Mouse (Mus musculus): ENCODE results near the gene Bicdl2. TPM values are rescaled to one million over a fixed set of nuclear protein-coding genes. Genes with fewer than 3 reads are reported as not detected.
A peak's percentile ranks its signal among the peaks of the same experiment; 100 is the strongest.

The Bicdl2 gene
- total RNA-seq, 2 experiments from 2014 or later: not detected

DNA sequence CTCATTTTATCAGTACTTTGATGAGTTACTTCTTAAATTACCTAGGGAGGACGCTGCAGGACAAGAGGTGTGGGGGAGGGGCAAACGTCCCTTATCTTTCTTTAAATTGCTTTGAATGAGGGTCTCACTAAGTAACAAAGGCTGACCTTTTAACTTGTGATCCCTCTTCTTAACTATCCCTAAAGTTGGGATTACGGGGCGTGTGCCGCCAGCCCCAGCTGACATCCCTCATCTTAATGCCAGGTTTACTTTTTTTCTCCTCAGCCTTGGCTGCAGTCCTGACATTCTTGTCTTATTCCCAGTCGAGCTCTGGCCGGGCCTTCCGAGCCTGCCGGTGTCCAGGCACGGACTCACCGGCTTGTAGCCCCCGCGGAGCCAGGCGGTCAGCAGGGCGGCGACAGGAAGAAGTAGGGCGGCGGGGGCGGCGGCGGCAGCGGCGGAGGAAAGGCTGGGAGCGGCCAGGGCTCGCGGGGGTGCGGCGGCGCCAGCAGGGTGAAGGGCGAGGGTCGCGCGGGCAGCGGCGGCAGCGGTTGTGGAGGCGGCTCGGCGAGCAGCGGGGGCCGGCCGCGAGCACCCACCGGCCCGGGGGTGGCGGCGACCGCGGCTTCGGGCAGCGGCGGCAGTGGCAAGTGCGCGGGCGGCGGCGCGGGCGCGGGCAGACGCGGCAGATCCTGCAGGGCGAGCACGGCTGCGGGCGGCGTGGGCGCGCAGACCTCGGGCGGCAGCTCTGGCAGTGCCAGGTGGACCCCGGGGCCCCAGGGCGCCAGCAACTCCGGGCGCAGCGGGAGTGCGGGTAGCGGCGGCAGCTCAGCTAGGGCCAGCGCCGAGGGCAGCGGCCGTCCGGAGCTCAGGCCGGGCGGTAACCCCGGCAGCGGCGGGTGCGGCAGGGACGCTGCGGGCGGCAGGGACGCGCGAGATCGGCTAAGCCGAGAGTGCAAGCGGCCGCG is 39.1 kb downstream of the Bicdl2 start:
- intact Hi-C loops (cut with DNase I): loop anchor here (10.0 kb wide), 1 partner anchor 505 kb away; the partner anchor contains the start of gene Zfp40
- DNase-seq (ENCODE audit: extremely low spot score in 1 of 2, low spot score in 2 of 2): peak in 1 of 2 experiments; percentile 82

DNA sequence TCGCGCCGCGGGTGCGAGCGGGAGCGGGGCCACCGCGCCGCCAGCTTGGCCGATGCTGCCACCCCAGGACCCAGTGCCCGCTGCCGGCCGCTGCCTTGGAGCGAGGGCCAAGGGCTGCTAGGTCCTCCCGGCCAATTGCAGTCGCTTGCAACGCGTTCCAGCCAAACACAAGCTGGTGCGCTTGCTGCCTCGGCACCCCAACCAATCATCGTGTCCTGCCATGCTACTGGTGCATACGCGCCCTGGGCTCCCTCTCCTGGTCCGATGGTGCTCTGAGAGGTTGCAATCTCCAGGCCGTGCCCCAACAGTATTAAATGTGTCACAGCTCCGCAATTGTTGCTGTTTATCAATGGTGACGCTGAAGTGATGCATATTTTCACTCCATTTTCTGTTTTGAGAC is 39.8 kb downstream of the Bicdl2 start:
- intact Hi-C loops (cut with DNase I): loop anchor here (10.0 kb wide), 1 partner anchor 505 kb away; the partner anchor contains the start of gene Zfp40
- DNase-seq (ENCODE audit: extremely low spot score in 1 of 2, low spot score in 2 of 2): peak; percentile 88 to 94

DNA sequence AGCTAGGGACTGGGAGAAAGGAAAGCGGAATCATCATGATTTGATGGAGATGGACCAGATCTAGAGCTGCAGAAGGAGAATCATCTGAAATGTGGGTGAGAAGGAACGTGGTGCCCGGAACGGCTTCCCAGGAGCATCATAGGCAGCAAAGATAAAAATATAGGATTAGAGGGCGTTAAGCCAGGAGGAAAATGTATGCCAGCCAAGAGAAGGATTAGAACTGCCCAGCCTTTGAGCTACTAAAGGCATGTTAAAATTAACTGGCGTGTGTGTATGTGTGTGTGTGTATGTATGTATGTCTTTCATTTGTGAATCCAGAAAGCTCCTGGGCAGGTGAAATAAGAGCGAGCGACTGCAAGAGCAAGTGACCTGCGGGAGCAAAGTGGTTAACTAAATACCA is 43.0 kb downstream of the Bicdl2 start:
- no peak for DNase-seq (ENCODE audit: extremely low spot score in 1 of 2, low spot score in 2 of 2)
- intact Hi-C loops (cut with DNase I): loop anchor here (10.0 kb wide), 1 partner anchor 508 kb away; the partner anchor contains the start of gene Zfp40

DNA sequence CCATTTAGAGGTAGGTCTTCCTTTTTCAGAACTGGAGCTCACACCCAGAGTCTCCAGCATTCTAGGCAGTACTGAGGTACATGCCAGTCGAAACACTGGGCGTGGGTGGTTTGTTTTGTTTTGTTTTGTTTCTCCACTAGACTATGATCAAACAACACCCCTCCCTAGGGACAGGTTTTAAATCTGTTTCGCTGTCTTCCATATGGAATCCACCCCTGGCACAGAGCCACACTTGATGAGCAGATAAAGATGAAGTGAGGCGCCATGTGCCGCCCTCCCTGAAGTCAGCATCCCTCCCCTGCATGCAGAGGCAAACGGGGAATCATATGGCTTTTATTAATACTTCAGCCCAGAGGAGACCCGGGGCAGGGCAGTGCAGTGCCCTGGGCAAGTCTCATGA is 44.4 kb downstream of the Bicdl2 start:
- intact Hi-C loops (cut with DNase I): loop anchor here (5.0 to 10.0 kb wide), 2 partner anchors 132 to 510 kb away; partner anchors contain the start of gene Zfp40

DNA sequence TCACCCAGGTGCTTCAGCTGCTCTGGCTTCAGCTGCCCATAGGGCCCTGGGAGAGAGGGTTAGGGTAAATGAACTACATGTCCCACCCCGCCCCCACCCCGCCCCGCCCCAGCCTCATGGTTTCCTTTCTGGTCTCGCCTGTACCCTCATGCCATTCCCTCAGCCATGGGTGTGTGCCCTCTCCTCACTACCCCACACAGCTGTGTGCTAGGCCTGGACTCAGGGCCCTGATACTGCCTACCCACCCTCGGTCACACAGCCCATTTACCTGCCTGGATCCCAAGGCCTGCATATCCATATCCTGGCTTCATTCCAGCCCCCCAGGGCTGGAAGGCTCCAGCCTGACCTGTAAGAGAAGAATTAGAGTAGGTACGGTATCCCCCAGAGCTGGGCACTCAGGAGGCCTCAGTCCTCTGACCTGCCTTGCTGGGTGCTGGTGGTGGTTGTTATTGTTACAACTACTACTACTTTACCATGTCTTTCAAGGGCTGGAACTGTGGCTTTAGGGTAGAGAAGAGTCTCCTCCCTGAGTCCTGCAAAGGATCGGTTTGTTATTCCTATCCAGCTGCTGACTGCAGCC is 45.3 kb downstream of the Bicdl2 start:
- intact Hi-C loops (cut with DNase I): loop anchor here (5.0 to 10.0 kb wide), 2 partner anchors 133 to 511 kb away; partner anchors contain the start of gene Zfp40
- no peak for DNase-seq (ENCODE audit: extremely low spot score in 1 of 2, low spot score in 2 of 2)

More for the DNA sequence above, 44.4 kb downstream of the Bicdl2 start:
- DNase-seq (ENCODE audit: extremely low spot score in 1 of 2, low spot score in 2 of 2): peak in 1 of 2 experiments; percentile 63

DNA sequence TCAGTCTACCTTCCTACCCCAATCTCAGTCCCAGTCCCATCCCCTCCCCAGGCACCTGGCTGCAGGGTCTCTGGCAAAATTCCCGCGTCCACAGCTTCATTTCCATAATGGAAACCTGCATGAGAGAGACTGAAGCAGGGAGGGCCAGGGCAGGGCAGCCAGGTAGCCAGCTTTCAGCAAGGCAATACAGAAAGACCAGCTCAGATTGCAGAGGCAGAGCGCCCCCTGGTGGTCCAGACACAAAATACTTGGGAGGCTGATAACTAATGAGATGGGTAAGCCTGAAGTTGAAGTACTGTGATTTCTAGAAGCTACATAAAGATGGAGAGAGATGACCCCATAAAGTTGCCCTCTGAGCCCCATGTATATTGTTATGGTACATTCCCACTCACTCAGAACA is 45.9 kb downstream of the Bicdl2 start:
- DNase-seq (ENCODE audit: extremely low spot score in 1 of 2, low spot score in 2 of 2): peak; percentile 47 to 82
- intact Hi-C loops (cut with DNase I): loop anchor here (5.0 to 10.0 kb wide), 2 partner anchors 134 to 511 kb away; partner anchors contain the start of gene Zfp40

DNA sequence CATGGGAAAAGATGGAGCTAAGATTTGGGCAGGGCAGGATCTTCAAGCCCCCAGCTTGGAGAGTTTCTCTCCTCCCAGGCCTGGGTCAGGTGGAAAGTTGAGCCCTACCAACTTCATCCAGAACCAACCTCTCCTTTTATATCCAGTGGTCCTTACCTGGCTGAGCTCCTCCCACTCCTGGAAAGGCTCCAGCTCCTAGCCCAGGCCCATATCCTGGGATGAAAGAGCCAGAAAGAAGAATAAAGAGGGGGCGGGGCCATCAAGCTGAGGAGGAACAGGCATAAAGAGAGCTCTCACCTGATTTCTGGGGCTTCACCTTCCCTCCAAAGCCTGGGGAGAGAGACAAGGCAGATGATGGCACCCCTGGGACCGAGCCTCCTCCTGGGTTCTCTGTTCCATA is 56.7 kb downstream of the Bicdl2 start:
- no peak for DNase-seq (ENCODE audit: extremely low spot score in 1 of 2, low spot score in 2 of 2)
- intact Hi-C loops (cut with DNase I): no loop called here

Other genes starting within 250 kb of the Bicdl2 start
- gene Vmn2r117, start 180.8 kb upstream of the Bicdl2 start, total RNA-seq (2021): not detected
- 1 to 10 TPM; 6.6 to 6.7 TPM for gene Zfp213, start 96.3 kb upstream of the Bicdl2 start, total RNA-seq (2021)
- gene Zfp13, start 61.0 kb upstream of the Bicdl2 start, total RNA-seq (2021): 10 to 100 TPM; 29.3 to 33.8 TPM
- gene Zscan10, start 59.6 kb upstream of the Bicdl2 start, total RNA-seq (2021): not detected
- 1 to 10 TPM; 1.1 to 1.5 TPM for gene Mmp25, start 15.2 kb upstream of the Bicdl2 start, total RNA-seq (2021)
- 100 to 1,000 TPM; 149 to 154 TPM for gene Hcfc1r1, start 13.1 kb downstream of the Bicdl2 start, total RNA-seq (2021)
- gene Thoc6, start 13.4 kb downstream of the Bicdl2 start, total RNA-seq (2021): 1 to 10 TPM; 8.7 to 9.9 TPM
- gene Tnfrsf12a, start 17.0 kb downstream of the Bicdl2 start, total RNA-seq (2021): 1 to 10 TPM; 3.3 to 4.1 TPM
- not detected for gene Cldn6, start 18.7 kb downstream of the Bicdl2 start, total RNA-seq (2021)
- gene Cldn9, start 23.5 kb downstream of the Bicdl2 start, total RNA-seq (2021): not detected
- gene 1520401A03Rik, start 62.3 kb downstream of the Bicdl2 start, total RNA-seq (2021): under 1 TPM; 0.11 to 0.61 TPM
- 1 to 10 TPM; 6.5 to 7.2 TPM for gene Pkmyt1, start 65.8 kb downstream of the Bicdl2 start, total RNA-seq (2021)
- 10 to 100 TPM; 55.8 to 57.7 TPM for gene Paqr4, start 80.4 kb downstream of the Bicdl2 start, total RNA-seq (2021)
- gene Kremen2, start 85.3 kb downstream of the Bicdl2 start, total RNA-seq (2021): under 1 TPM in 1 of 2 experiments, not detected in 1; 0.36 TPM
- 100 to 1,000 TPM; 125 to 133 TPM for gene Flywch1, start 111.1 kb downstream of the Bicdl2 start, total RNA-seq (2021)
- gene Flywch2, start 125.6 kb downstream of the Bicdl2 start, total RNA-seq (2021): 10 to 100 TPM; 26.9 to 32.1 TPM
- 100 to 1,000 TPM; 555 to 572 TPM for gene Srrm2, start 130.0 kb downstream of the Bicdl2 start, total RNA-seq (2021)
- gene Elob, start 168.6 kb downstream of the Bicdl2 start, total RNA-seq (2021): 100 to 1,000 TPM; 389 to 390 TPM
- gene Prss33, start 175.6 kb downstream of the Bicdl2 start, total RNA-seq (2021): not detected
- not detected for gene Prss32, start 183.3 kb downstream of the Bicdl2 start, total RNA-seq (2021)
- gene Prss41, start 183.7 kb downstream of the Bicdl2 start, total RNA-seq (2021): 1 to 10 TPM; 1.9 to 2.8 TPM
- gene Prss21, start 207.6 kb downstream of the Bicdl2 start, total RNA-seq (2021): not detected
- gene Dcpp1, start 220.4 kb downstream of the Bicdl2 start, total RNA-seq (2021): not detected
- gene Dcpp2, start 220.4 kb downstream of the Bicdl2 start, total RNA-seq (2021): not detected

Data from left cerebral cortex, postnatal 10 days (tissue).